Mouse (Mus musculus): ENCODE data around the gene Slain1. TPM values are rescaled to one million over a fixed set of nuclear protein-coding genes. Genes with fewer than 3 reads are reported as not detected.

Slain1 gene
- polyA plus RNA-seq, 1 experiment from 2014 or later, result 3.4 TPM

- 33% methylated on average over 7 of the region's 7 CpGs for WGBS
- peak; percentile 3 for DNase-seq (ENCODE audit: low spot score)
- ATAC-seq (replicated peaks; ENCODE audit: low FRiP score, low read depth), result no peak; the same call in 1 of the 2 replicates
- Histone ChIP-seq H3K36me3 (ENCODE audit: insufficient read depth, low read length) (no peaks in the 10 kb centered on the region), H3K4me2 (ENCODE audit: low read length) (peak overlapping the region; percentile 41), H3K4me1 (replicated peaks; ENCODE audit: insufficient read depth, low read length) (no peaks in the 10 kb centered on the region), H3K9me3 (replicated peaks; ENCODE audit: low read length) (no peaks in the 10 kb centered on the region), H3K4me3 (replicated peaks; ENCODE audit: low read depth, low read length) (no peak overlapping the region), H3K9ac (ENCODE audit: low read depth, low read length) (no peak overlapping the region), H3K27ac (no peak overlapping the region), H3K27me3 (ENCODE audit: insufficient read depth, low read length) (no peaks in the 10 kb centered on the region)
- no peak for TF ChIP-seq CTCF (IDR thresholded peaks at IDR 0.05; ENCODE audit: low read depth)
Observed at GRCm38 (mm10) chr14:103680285-103680819, 30.3 kb downstream of the Slain1 start.

GRCm38 (mm10) chr14:103682633-103683390, 32.8 kb downstream of the Slain1 start:
- Histone ChIP-seq H3K27me3 (ENCODE audit: insufficient read depth, low read length) (no peaks in the 10 kb centered on the region), H3K4me1 (replicated peaks; ENCODE audit: insufficient read depth, low read length) (no peaks in the 10 kb centered on the region), H3K4me3 (replicated peaks; ENCODE audit: low read depth, low read length) (no peak overlapping the region), H3K27ac (no peak overlapping the region), H3K9me3 (replicated peaks; ENCODE audit: low read length) (no peaks in the 10 kb centered on the region), H3K36me3 (ENCODE audit: insufficient read depth, low read length) (0 out of 2 replicates have a peak, but pooled peaks cover 5% of the 10 kb centered on the region), H3K9ac (ENCODE audit: low read depth, low read length) (no peak overlapping the region), H3K4me2 (ENCODE audit: low read length) (no peak overlapping the region)
- ATAC-seq (replicated peaks; ENCODE audit: low FRiP score, low read depth) (no peak), DNase-seq (ENCODE audit: low spot score) (no peak)
- TF ChIP-seq CTCF (IDR thresholded peaks at IDR 0.05; ENCODE audit: low read depth), result no peak
- 81% methylated on average over 9 of the region's 9 CpGs for WGBS

GRCm38 (mm10) chr14:103686994-103687393, 37.0 kb downstream of the Slain1 start:
- no peak overlapping the region for H3K27ac ChIP-seq
- H3K27me3 ChIP-seq (ENCODE audit: insufficient read depth, low read length), result no peaks in the 10 kb centered on the region
- no peak overlapping the region for H3K4me2 ChIP-seq (ENCODE audit: low read length)
- 0 out of 2 replicates have a peak, but pooled peaks cover 5% of the 10 kb centered on the region for H3K36me3 ChIP-seq (ENCODE audit: insufficient read depth, low read length)
- no peaks in the 10 kb centered on the region for H3K4me1 ChIP-seq (replicated peaks; ENCODE audit: insufficient read depth, low read length)
- TF ChIP-seq CTCF (IDR thresholded peaks at IDR 0.05; ENCODE audit: low read depth), result no peak
- no peak overlapping the region for H3K4me3 ChIP-seq (replicated peaks; ENCODE audit: low read depth, low read length)
- ATAC-seq (replicated peaks; ENCODE audit: low FRiP score, low read depth) (no peak), DNase-seq (ENCODE audit: low spot score) (no peak)
- WGBS, result 97% methylated on average over 2 of the region's 2 CpGs
- H3K9ac ChIP-seq (ENCODE audit: low read depth, low read length), result no peak overlapping the region
- no peaks in the 10 kb centered on the region for H3K9me3 ChIP-seq (replicated peaks; ENCODE audit: low read length)

- DNase-seq (ENCODE audit: low spot score), result peak; percentile 68
- no peak for ATAC-seq (replicated peaks; ENCODE audit: low FRiP score, low read depth)
Observed at GRCm38 (mm10) chr14:103694295-103694694, 44.3 kb downstream of the Slain1 start.

GRCm38 (mm10) chr14:103695620-103696019, 45.6 kb downstream of the Slain1 start:
- H3K27ac ChIP-seq, result no peak overlapping the region
- no peaks in the 10 kb centered on the region for H3K9me3 ChIP-seq (replicated peaks; ENCODE audit: low read length)
- H3K4me3 ChIP-seq (replicated peaks; ENCODE audit: low read depth, low read length), result no peak overlapping the region
- DNase-seq (ENCODE audit: low spot score) (no peak), ATAC-seq (replicated peaks; ENCODE audit: low FRiP score, low read depth) (no peak)
- WGBS, result 79% methylated on average over 3 of the region's 3 CpGs
- TF ChIP-seq CTCF (IDR thresholded peaks at IDR 0.05; ENCODE audit: low read depth), result no peak
- no peak overlapping the region for H3K4me2 ChIP-seq (ENCODE audit: low read length)
- H3K4me1 ChIP-seq (replicated peaks; ENCODE audit: insufficient read depth, low read length), result no peaks in the 10 kb centered on the region
- H3K9ac ChIP-seq (ENCODE audit: low read depth, low read length), result no peak overlapping the region
- no peaks in the 10 kb centered on the region for H3K36me3 ChIP-seq (ENCODE audit: insufficient read depth, low read length)
- H3K27me3 ChIP-seq (ENCODE audit: insufficient read depth, low read length), result no peaks in the 10 kb centered on the region

More at GRCm38 (mm10) chr14:103694295-103694694, 44.3 kb downstream of the Slain1 start:
- 45% methylated on average over 1 of the region's 1 CpGs for WGBS
- Histone ChIP-seq H3K27ac (no peak overlapping the region), H3K4me2 (ENCODE audit: low read length) (no peak overlapping the region), H3K9ac (ENCODE audit: low read depth, low read length) (no peak overlapping the region), H3K27me3 (ENCODE audit: insufficient read depth, low read length) (no peaks in the 10 kb centered on the region), H3K36me3 (ENCODE audit: insufficient read depth, low read length) (no peaks in the 10 kb centered on the region), H3K4me1 (replicated peaks; ENCODE audit: insufficient read depth, low read length) (no peaks in the 10 kb centered on the region), H3K9me3 (replicated peaks; ENCODE audit: low read length) (no peaks in the 10 kb centered on the region), H3K4me3 (replicated peaks; ENCODE audit: low read depth, low read length) (no peak overlapping the region)
- TF ChIP-seq CTCF (IDR thresholded peaks at IDR 0.05; ENCODE audit: low read depth), result peak; percentile 95

- Histone ChIP-seq H3K27me3 (ENCODE audit: insufficient read depth, low read length) (no peaks in the 10 kb centered on the region), H3K36me3 (ENCODE audit: insufficient read depth, low read length) (no peaks in the 10 kb centered on the region), H3K4me1 (replicated peaks; ENCODE audit: insufficient read depth, low read length) (no peaks in the 10 kb centered on the region), H3K9me3 (replicated peaks; ENCODE audit: low read length) (no peaks in the 10 kb centered on the region), H3K4me2 (ENCODE audit: low read length) (no peak overlapping the region), H3K4me3 (replicated peaks; ENCODE audit: low read depth, low read length) (no peak overlapping the region), H3K9ac (ENCODE audit: low read depth, low read length) (no peak overlapping the region), H3K27ac (no peak overlapping the region)
- no peak for TF ChIP-seq CTCF (IDR thresholded peaks at IDR 0.05; ENCODE audit: low read depth)
- WGBS, result 86% methylated on average over 7 of the region's 7 CpGs
- DNase-seq (ENCODE audit: low spot score), result no peak
- ATAC-seq (replicated peaks; ENCODE audit: low FRiP score, low read depth), result no peak
Observed at GRCm38 (mm10) chr14:103697101-103697500, 47.1 kb downstream of the Slain1 start.

Data from kidney, postnatal 0 days (tissue).